Mouse (Mus musculus) embryonic fibroblast, embryonic 13.5 days (primary cell): ENCODE data around the gene Slc35b2. TPM values are rescaled to one million over a fixed set of nuclear protein-coding genes. Genes with fewer than 3 reads are reported as not detected.

ENCODE experiments used
- H3K27ac ChIP-seq: 2 replicates; pipeline ENCODE4 v1.5.1; 2012; ENCODE audit warnings: low read length, control low read depth, inconsistent platforms; ENCODE audit not compliant: insufficient read depth
- H3K4me1 ChIP-seq: 2 replicates; pipeline ENCODE4 v1.6.1; 2011; ENCODE audit warnings: low read length; ENCODE audit not compliant: control insufficient read depth, insufficient read depth
- H3K4me3 ChIP-seq: 2 replicates; pipeline ENCODE4 v1.5.1; 2011; ENCODE audit warnings: mild to moderate bottlenecking, control low read depth, low read length; ENCODE audit not compliant: insufficient read depth
- CTCF ChIP-seq: IDR thresholded peaks from 2 replicates; pipeline ENCODE4 v1.5.1; 2011; ENCODE audit warnings: mild to moderate bottlenecking, control low read depth, low read length, moderate library complexity, borderline replicate concordance; ENCODE audit not compliant: insufficient read depth
- POLR2A ChIP-seq: IDR thresholded peaks from 2 replicates; pipeline ENCODE4 v1.6.1; 2011; ENCODE audit warnings: low read depth, mild to moderate bottlenecking, control low read depth, low read length, moderate library complexity
- polyA plus RNA-seq: library from polyadenylated mRNA; stranded (reverse); fragments of >200 nt; gene quantifications from 2 replicates; pipeline ENCODE4 v1.2.4, GENCODE M21; 2011; ENCODE audit warnings: low read depth; ENCODE audit not compliant: missing spikeins, insufficient read length

The Slc35b2 gene
- polyA plus RNA-seq, 1 experiment, result 65.3 TPM

DNA sequence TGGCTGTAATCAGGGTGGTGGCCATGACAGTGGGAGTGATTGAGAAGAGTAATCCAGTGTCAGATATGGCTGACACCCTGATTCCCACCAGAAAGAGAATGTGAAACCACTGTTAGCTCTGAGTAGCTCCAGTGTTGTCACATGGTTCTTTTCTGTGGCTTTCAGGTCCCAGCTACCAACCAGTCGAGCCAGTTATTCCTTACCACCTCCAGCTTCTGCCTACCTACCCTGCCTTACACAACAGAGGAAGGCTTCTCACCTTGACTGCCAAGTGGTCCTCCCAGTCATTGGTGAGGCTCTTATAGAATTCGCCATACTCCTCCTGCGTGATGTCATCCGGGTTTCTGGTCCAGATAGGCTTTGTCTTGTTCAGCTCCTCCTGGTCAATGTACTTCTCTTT, 6.3 kb downstream of the Slc35b2 start:
- peaks cover 11% of the 10 kb centered on the region; the same call in 1 of the 2 replicates for H3K4me1 ChIP-seq
- TF ChIP-seq CTCF, result no peak
- no peak for TF ChIP-seq POLR2A
- H3K27ac ChIP-seq, result no peak overlapping the region
- H3K4me3 ChIP-seq, result no peak overlapping the region; the same call in 1 of the 2 replicates

DNA sequence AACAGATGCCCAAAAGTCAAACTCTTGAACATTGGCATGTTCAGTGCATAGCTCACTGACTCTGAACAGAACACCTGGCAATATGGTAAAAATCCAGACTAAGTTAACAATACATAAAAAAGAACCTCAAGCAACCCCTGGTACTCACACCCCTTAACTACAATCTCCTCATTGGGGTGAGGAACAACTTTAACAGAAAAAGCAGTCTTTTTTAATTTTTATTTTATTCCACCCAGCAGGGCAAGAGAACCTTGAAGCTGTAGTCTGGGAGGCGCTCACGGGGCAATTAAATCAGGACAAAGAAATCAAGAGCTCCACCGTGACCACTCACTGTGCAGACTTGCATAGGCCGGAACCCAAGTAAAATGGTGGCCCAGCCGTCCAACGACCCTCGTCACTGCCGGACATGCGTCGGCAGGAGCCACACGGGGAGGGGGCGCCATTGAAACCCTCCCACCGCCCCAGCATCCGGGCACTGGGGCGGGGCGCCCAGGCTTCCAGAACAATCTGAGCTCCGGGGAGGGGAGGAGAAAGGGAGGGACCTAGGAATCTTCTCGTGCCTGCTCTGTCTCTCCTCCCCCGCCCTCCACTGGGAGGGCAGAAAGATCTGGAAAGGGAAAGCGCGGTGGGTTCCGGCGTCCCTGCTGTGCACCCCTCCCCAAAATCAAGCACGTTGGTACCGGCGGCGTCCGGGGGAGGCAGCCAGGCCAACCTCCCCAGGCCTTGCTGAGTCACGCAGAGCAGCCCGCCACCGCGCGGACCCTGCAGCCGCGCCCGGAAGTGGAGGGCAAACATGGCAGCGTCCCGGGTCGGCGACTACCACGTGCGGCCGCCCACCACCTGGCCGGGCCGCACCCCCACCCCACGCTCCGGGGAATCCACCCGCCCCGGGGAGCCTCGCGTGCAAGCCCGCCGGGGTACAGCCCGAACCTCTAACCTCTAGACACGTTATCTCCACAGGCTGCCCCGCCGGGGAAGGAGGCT, 8.7 kb downstream of the Slc35b2 start:
- Histone ChIP-seq H3K4me3 (peak overlapping the region; percentile 93), H3K27ac (peak overlapping the region; percentile 96), H3K4me1 (peaks cover 11% of the 10 kb centered on the region; the same call in 1 of the 2 replicates)
- TF ChIP-seq CTCF (no peak), POLR2A (peak; percentile 30)

DNA sequence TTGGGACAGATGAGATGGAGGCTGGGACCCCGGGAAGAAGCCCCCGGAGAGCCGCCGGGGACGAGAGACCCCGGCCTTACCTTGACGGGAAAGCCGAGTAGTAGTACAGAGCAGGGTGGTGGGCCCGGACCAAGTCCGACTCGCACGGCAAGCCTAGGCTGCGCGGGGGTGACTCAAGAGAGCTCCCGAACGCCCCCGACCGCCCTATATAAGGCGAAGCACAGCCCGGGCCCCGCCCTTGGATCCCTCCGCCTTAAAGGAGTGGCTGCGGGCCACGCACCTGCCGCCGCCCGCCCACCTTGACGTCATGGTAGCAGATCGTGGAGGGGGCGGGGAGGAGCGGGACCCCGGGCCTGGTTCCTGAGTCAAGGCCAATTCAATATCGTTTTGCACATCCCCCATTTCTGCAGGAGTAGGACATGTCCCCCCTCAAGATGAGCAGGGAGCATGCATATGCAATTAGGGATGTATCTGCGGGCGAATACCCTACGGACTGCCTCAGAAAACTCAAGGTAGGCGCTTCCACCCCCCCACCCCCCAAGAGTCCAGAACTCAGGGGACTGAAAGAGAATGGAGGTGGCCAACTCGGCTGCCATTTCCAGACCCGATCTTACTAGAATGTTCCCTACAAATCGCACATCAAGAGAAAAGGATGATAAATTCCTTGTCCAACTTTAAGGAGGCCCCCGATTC, 9.6 kb downstream of the Slc35b2 start, which contains the start of gene Hsp90ab1:
TSS of gene Hsp90ab1 (minus strand) at position 185 of the 693 bp plus-strand sequence.
- peaks cover 11% of the 10 kb centered on the region; the same call in 1 of the 2 replicates for H3K4me1 ChIP-seq
- TF ChIP-seq POLR2A (peak; percentile 99), CTCF (no peak)
- H3K4me3 ChIP-seq, result peak within 1 kb of the TSS; percentile 93
- H3K27ac ChIP-seq, result peak within 1 kb of the TSS; percentile 96

DNA sequence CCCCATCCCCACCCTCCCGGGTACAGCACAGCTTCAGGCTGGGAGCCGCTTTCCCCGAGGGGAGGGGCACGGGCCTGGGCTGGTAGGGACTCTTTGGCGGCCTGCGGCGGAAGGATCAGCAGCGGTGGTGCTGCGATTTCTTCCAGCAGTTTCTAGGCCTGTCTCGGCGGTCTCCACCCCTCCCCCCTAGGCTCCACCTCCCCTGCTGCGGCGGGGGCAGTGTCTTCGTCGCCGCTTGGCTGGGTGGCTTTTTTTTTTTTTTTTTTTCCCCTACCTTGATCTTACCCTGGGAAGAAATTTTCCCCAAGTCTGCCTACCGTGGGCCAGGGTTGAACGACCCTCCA, 10.1 kb downstream of the Slc35b2 start:
- peaks cover 11% of the 10 kb centered on the region; the same call in 1 of the 2 replicates for H3K4me1 ChIP-seq
- TF ChIP-seq CTCF (no peak), POLR2A (peak; percentile 45; the same call in 1 of the 2 replicates)
- H3K4me3 ChIP-seq, result peak overlapping the region; percentile 61
- H3K27ac ChIP-seq, result peak overlapping the region; percentile 72

DNA sequence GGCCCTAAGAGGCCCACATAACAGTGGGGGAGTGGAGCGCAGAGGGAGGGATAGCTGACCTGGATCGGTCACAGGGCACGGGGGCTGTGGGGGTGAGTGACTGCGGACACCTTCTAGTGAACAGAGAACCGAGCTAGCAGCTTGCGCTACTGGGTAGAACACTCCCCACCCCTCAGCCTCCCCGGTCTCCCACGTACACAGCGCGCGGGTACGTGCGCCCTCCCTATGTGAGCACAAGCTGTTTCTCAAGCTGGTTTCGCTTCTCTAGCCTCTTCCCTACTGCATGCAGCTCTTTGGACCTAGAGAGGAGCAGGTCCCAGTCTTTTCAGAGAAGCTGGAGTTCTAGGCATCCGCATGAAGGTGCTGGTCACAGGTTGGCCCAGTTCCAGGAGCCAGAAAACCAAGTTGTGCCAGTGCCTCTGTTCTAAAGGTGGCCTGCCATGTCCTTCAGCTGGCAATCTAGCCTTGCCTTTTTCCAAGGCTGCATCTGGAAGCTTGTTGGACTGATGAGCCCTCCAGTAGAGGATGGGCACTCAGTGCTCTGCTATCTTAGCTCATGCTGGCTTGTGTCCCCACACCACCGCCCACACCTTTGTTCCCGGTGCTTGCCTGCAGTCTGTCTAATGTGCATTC, 10.6 kb downstream of the Slc35b2 start:
- no peak for TF ChIP-seq CTCF
- no peak for TF ChIP-seq POLR2A
- H3K4me1 ChIP-seq, result peaks cover 11% of the 10 kb centered on the region; the same call in 1 of the 2 replicates
- peak overlapping the region; percentile 72 for H3K27ac ChIP-seq
- peak overlapping the region; percentile 61 for H3K4me3 ChIP-seq

DNA sequence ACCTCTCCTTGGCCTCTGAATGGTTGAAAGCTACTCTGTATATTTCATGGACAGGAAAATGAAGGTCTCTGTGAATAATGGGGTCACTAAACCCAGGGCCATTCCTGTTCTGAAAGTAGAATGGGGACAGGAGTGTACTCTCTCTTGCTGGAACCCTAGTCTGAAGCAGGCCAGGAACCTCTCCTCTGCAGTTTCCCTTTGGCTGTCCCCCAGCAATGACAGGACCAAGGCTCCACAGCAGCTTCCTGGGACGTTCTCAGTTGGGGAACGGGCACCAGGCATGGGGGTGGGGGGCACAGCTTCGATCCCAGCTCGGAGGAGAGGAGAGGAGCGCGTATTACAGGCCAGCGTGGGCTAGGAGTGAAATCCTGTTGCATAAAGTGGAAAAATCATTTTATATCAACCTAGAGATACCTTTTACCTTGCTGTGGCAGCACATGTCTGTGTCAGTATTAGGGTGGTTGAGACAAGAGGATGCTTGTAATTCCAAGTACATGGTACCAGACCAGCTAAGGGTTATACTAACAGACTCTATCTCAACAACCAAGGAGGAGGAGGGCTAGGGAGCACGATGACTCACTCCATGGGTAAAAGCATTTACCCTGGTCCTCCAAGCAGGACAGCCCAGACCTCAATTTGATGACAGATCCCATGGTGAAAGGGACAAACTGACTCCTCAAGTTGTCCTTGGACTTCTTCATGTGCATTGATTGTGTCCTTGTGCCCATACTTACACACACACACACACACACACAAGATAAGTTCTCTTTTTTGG, 11.6 kb downstream of the Slc35b2 start:
- no peak for TF ChIP-seq CTCF
- TF ChIP-seq POLR2A, result no peak
- H3K4me1 ChIP-seq, result peaks cover 6% of the 10 kb centered on the region; the same call in 1 of the 2 replicates
- no peak overlapping the region for H3K27ac ChIP-seq
- H3K4me3 ChIP-seq, result no peak overlapping the region

DNA sequence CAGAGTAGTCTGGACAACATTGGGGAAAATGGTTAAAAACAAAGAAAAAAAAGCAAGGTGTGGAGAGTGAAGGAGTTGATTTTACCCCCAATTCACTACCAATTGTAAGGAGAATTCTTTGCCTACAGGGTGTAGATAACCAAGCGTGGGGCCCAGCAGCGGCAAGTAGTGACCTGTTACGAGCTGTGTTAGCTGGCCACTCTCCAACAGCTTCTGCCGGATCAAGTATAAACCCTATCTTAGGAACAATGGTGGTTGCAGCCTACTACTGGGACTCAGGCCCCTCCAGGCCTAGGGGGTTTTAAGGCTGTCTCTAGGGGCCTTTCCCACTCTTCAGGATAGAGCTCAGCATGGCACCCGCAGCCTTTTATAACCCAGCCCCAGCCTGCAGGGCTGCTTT, 14.6 kb downstream of the Slc35b2 start:
- Histone ChIP-seq H3K4me3 (no peak overlapping the region), H3K4me1 (0 out of 2 replicates have a peak, but pooled peaks cover 2% of the 10 kb centered on the region), H3K27ac (no peak overlapping the region)
- TF ChIP-seq POLR2A (no peak), CTCF (no peak)

DNA sequence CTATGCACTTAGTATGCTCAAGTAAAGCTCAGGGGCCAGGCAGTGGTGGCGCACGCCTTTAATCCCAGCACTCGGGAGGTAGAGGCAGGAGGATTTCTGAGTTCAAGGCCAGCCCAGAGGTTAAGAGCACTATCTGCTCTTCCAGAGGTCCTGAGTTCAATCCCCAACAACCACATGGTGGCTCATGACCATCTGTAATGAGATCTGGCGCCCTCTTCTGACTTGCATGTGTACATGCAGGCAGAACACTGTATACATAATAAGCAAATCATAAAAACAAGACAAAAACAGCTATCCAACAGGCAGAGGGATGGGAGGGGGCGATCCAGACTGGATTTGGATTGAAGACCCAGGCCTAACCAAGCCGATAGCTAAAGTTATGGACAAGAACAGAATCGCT, 15.2 kb downstream of the Slc35b2 start:
- H3K4me3 ChIP-seq, result no peak overlapping the region
- 0 out of 2 replicates have a peak, but pooled peaks cover 2% of the 10 kb centered on the region for H3K4me1 ChIP-seq
- no peak overlapping the region for H3K27ac ChIP-seq
- TF ChIP-seq CTCF (no peak), POLR2A (no peak)

DNA sequence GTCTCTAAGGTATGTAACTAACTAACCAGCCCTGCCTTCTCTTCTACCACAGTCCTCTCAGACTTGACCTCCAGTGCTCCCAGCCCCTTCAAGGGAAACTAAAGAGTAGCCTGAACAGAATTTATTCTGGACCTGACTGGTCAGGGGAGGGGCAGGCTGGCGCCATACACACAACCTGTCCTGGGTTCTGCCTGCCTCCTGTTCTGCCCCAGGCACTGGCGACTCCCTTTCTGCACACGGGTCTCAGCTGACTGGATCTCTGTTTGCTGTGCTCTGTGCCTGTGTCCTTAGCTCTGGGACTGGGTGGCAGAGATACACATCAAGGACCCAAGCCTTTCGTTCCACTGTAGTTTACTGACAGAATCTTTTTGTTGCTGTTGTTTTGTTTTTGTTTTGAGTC, 15.9 kb downstream of the Slc35b2 start:
- TF ChIP-seq POLR2A, result no peak
- no peak for TF ChIP-seq CTCF
- no peak overlapping the region for H3K4me3 ChIP-seq
- H3K4me1 ChIP-seq, result peaks cover 3% of the 10 kb centered on the region
- no peak overlapping the region for H3K27ac ChIP-seq
